Mouse (Mus musculus): ENCODE data around the gene Ccdc183. TPM values are rescaled to one million over a fixed set of nuclear protein-coding genes. Genes with fewer than 3 reads are reported as not detected.

The Ccdc183 gene
- polyA plus RNA-seq (2014; fragmentation: Illumina TruSeq; extraction: RNeasy Lipid Tissue Mini Kit (QIAGEN cat#74804); ENCODE audit: insufficient read depth, low read depth, low replicate concordance), result not detected

DNA sequence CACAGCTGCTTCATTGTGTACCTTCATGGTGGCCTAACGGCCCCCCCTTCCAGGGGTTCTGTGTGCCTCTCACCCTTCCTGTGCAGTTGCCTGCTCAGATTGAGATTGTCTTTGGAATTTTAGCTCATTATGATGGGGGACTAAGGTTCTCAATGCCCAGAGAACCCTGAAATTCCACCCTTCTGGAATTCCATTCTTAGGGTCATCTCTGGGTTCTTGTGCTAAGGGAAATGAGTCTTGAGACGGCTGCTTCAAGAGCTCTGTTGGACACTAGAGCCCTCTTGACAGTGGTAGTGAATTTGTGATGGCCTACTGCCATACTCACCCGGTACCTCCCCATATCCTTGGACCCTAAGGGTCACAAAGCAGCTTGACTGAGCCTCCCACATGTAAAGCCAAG lies at the start of gene Ccdc183:
TSS of gene Ccdc183 (minus strand) at position 101 of the 400 bp plus-strand sequence.

DNA sequence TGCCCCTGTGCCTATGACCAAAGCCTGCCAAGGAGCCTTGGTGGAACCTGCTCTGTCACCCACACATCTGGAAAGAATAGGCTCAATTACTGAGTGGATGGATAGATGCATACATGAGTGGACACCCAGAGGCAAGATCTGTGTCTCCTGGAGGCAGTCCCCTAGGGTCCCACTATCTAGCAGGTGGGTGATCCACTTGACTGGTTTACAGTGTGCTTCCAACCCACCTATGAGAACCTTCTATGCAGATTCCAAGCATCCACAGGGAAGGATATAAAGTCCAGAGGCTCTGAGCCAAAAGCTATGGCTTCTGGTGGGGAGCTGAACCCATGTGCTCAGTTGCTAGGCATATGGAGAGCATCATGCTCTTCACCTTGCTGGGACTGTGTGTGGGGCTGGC lies 40.2 kb upstream of the Ccdc183 start, which contains the start of gene Lcn5:
TSS of gene Lcn5 (plus strand) at position 301 of the 400 bp plus-strand sequence.

DNA sequence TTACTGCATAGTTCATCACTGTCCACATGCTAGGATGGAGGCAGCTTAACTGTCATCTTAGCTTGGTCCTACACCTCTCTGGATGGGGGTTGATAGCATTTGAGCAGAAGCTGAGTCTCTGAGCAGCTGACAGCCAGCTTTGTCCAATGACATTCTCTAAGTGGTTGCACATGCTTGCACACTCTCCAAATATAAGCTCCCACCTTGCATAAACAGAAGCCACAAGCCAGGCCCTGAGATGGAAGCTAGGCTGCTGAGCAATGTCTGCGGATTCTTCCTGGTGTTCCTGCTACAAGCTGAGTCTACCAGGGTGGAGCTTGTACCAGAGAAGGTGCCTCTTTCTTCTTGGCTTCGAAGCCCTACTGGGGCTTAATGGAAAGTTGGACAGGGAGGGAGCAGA lies 35.4 kb upstream of the Ccdc183 start, which contains the start of gene Lcn8:
TSS of gene Lcn8 (plus strand) at position 219 of the 400 bp plus-strand sequence.

DNA sequence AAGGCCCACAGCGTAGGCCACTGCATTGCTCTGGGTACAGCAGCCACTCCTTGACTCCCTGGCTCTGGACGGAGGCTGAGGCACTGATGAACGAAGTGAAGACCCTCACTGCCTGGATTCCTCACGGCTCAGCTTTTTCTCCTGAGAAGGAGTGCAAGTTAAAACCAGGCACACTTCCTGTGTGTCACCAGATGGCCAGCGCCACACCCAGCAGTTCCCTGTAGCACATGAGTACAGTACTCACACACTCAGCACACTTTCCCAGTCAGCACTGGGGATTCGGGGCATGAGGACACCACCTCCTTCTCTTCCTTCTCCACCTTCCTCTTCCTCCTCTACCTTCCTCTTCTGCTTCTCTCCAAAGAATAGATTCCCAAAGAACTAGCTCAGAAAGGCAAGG lies 10.3 kb upstream of the Ccdc183 start, which contains the start of gene Fcna:
TSS of gene Fcna (minus strand) at position 220 of the 400 bp plus-strand sequence.

DNA sequence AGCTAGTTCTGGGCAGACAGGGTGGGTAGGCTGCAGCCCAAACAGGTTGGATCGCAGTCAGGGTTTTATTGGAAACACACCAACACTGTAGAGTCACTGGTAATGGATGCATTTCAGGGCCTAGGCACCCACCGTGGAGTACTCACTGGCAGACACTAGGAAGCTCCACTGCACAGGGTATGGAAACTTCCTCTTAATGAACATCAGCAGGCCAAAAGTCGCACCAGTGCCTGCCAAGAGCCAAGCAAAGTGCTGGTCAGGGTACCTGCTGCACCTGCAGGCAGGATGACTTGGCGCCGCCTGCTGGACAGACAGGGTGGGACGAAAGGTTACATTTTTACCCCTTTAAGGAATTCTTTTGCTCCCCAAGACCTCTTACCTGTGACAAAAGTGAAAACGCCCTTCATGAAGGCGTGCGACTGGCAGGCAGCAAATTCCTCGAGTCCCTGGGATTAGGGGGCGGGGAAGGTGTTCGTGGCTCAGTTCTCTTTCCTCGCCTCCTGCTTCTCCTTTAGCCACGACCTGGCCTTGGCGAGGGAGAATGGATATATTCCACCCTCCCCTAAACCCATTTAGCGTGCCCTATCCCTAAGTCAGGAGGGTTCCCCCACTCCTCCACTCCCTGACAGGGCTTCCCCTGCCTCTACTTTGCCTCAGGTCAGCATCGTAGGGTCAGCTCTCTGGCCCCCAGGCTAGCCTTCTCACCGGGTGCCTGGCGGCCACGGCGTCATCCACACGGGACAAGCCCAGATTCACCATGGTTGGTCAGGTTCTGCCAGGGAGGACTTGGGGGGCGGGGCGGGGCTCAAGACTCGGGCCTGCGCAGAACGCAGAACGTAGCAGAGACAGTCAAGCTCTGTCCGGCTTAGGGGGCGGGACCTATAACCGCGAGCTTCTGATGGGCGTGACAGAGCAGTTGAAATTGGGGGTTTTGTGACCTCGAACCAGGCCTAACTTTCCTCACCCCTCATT lies 4.0 kb upstream of the Ccdc183 start, which contains the start of gene Tmem141:
TSS of gene Tmem141 (minus strand) at position 777 of the 972 bp plus-strand sequence.

DNA sequence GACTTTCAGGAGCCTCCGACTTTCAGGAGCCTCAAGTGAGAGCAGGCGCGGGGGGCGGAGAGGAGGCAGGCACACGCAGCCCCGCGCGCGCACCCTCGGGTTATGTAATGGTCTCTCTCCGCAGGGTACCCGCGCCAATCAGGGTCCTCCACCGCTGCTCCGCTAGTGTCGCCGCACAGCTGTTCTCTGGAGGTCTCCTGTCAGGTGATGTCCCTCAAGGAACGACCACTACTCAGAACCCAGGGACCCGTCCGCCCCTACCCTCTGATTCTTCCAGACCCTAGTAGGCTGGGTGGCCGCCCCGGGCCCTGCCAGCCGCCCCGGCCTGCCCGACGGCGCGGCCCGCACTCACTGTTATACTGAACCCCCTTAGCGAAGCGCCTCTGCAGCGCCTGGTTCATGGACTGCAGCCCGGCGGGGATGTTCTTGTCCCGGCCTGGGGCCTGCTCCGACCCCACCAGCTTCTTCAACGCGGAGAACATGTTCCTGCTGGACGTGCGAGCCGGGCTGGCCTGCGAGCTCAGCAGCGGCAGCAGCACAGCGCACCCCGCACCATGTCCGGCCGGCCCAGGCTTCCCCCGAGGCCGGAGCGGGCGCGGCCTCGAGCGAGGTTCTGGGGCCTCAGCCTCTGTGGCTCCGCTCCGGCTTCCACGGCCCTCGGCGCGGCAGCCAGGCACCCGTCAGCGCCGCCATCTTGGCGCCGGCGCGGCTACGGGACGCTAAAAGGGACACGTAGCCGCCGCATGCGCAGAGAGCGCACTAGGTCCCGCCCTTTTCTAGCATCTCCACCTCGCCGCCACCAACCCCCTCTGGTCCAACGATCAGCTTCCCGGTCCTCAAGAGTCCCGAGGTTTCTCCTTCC lies 9.5 kb downstream of the Ccdc183 start, which contains the start of gene Rabl6:
TSS of gene Rabl6 (minus strand) at position 761 of the 862 bp plus-strand sequence.

DNA sequence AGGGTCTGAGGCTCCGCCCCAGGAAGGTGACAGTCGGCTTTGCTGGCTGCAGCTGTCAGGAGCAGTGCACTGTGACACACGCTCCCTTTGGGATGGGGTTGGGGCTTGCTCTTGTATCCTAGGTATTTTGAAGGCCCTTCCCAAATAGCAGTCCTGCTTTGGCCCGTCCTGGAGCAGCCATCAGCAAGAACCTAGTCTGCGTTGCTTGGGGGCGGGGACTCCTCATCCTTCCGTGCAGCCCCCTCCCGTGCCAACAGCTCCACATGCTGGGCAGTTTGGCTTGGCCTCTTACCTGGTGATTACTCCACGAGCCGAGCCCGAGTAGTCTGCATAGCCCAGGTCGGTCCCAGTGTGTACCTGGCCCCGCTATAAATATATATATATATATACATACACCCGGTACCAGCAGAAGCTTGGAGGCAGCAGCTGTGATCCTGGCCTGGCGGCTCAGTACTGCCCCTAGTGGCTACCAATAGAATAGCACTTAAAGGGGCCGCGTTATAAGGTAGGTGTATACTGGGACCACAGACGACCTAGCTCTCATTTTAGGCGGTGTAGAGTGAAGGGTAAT lies 36.1 kb downstream of the Ccdc183 start, which contains the start of gene Ajm1:
TSS of gene Ajm1 (minus strand) at position 464 of the 571 bp plus-strand sequence.

DNA sequence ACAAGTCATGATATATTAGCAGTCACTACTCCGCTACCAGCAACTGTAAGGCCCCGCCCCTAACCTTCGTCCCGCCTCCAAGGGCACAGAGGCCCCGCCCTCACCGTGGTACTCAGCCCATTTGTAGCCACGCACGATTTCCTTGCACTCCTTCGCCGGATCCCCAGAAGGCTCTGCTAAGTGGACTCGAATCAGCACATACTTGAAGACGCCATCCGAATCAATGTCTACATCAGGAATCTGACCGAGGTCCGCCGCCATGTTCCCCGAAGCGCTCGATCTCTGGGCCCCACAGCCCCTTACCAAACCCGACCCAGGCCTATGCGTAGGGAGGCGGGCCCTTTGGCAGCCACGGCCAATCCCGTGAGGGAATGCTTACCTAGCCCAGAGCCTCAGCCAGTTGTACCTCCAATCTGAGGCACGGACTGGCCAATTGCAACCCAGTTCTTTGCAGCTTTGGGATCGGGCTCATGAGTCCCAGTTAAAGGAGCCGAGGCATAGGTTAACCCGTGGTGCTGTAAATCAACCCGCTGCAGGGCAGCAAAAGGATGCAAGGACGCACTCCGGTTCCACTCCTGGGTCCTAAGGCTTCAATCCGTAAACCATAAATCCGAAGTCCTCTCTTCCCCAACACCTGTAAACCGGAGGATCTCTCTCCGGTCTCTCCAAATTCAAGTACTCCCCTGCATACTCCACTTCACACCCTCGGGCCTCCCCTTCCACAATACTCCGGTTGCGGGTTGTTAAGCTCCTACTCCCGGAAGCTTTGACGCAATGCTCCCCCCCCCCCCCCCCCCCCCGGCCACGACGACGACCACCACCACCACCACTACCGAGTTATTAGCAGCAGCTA lies 42.7 kb downstream of the Ccdc183 start, which contains the start of the genes Mamdc4 and Phpt1:
TSS of gene Mamdc4 (minus strand) at position 267 of the 853 bp plus-strand sequence.
TSS of gene Phpt1 (minus strand) at position 646 of the 853 bp plus-strand sequence.

Other genes with a start within 250 kb of the Ccdc183 start
- 1.0 TPM for gene Sapcd2, start 245.4 kb downstream of the Ccdc183 start, polyA plus RNA-seq (2014; fragmentation: Illumina TruSeq; extraction: RNeasy Lipid Tissue Mini Kit (QIAGEN cat#74804); ENCODE audit: insufficient read depth, low read depth, low replicate concordance)
- 7.6 TPM for gene Entpd2, start 221.8 kb downstream of the Ccdc183 start, polyA plus RNA-seq (2014; fragmentation: Illumina TruSeq; extraction: RNeasy Lipid Tissue Mini Kit (QIAGEN cat#74804); ENCODE audit: insufficient read depth, low read depth, low replicate concordance)
- gene Npdc1, start 218.3 kb downstream of the Ccdc183 start, polyA plus RNA-seq (2014; fragmentation: Illumina TruSeq; extraction: RNeasy Lipid Tissue Mini Kit (QIAGEN cat#74804); ENCODE audit: insufficient read depth, low read depth, low replicate concordance), result 69.7 TPM
- 1.7 TPM for gene Fut7, start 194.4 kb downstream of the Ccdc183 start, polyA plus RNA-seq (2014; fragmentation: Illumina TruSeq; extraction: RNeasy Lipid Tissue Mini Kit (QIAGEN cat#74804); ENCODE audit: insufficient read depth, low read depth, low replicate concordance)
- 9.0 TPM for gene Abca2, start 189.0 kb downstream of the Ccdc183 start, polyA plus RNA-seq (2014; fragmentation: Illumina TruSeq; extraction: RNeasy Lipid Tissue Mini Kit (QIAGEN cat#74804); ENCODE audit: insufficient read depth, low read depth, low replicate concordance)
- 364 TPM for gene Clic3, start 160.8 kb downstream of the Ccdc183 start, polyA plus RNA-seq (2014; fragmentation: Illumina TruSeq; extraction: RNeasy Lipid Tissue Mini Kit (QIAGEN cat#74804); ENCODE audit: insufficient read depth, low read depth, low replicate concordance)
- gene Paxx, start 156.6 kb downstream of the Ccdc183 start, polyA plus RNA-seq (2014; fragmentation: Illumina TruSeq; extraction: RNeasy Lipid Tissue Mini Kit (QIAGEN cat#74804); ENCODE audit: insufficient read depth, low read depth, low replicate concordance), result 44.5 TPM
- gene Ptgds, start 147.6 kb downstream of the Ccdc183 start, polyA plus RNA-seq (2014; fragmentation: Illumina TruSeq; extraction: RNeasy Lipid Tissue Mini Kit (QIAGEN cat#74804); ENCODE audit: insufficient read depth, low read depth, low replicate concordance), result 1.6 TPM
- not detected for gene Lcn12, start 123.8 kb downstream of the Ccdc183 start, polyA plus RNA-seq (2014; fragmentation: Illumina TruSeq; extraction: RNeasy Lipid Tissue Mini Kit (QIAGEN cat#74804); ENCODE audit: insufficient read depth, low read depth, low replicate concordance)
- gene Fbxw5, start 116.9 kb downstream of the Ccdc183 start, polyA plus RNA-seq (2014; fragmentation: Illumina TruSeq; extraction: RNeasy Lipid Tissue Mini Kit (QIAGEN cat#74804); ENCODE audit: insufficient read depth, low read depth, low replicate concordance), result 27.0 TPM
- gene C8g, start 116.0 kb downstream of the Ccdc183 start, polyA plus RNA-seq (2014; fragmentation: Illumina TruSeq; extraction: RNeasy Lipid Tissue Mini Kit (QIAGEN cat#74804); ENCODE audit: insufficient read depth, low read depth, low replicate concordance), result 0.92 TPM
- 19.5 TPM for gene Traf2, start 70.7 kb downstream of the Ccdc183 start, polyA plus RNA-seq (2014; fragmentation: Illumina TruSeq; extraction: RNeasy Lipid Tissue Mini Kit (QIAGEN cat#74804); ENCODE audit: insufficient read depth, low read depth, low replicate concordance)
- 272 TPM for gene Edf1, start 59.8 kb downstream of the Ccdc183 start, polyA plus RNA-seq (2014; fragmentation: Illumina TruSeq; extraction: RNeasy Lipid Tissue Mini Kit (QIAGEN cat#74804); ENCODE audit: insufficient read depth, low read depth, low replicate concordance)
- gene Mamdc4, start 42.8 kb downstream of the Ccdc183 start, polyA plus RNA-seq (2014; fragmentation: Illumina TruSeq; extraction: RNeasy Lipid Tissue Mini Kit (QIAGEN cat#74804); ENCODE audit: insufficient read depth, low read depth, low replicate concordance), result 0.44 TPM
- 64.0 TPM for gene Phpt1, start 42.5 kb downstream of the Ccdc183 start, polyA plus RNA-seq (2014; fragmentation: Illumina TruSeq; extraction: RNeasy Lipid Tissue Mini Kit (QIAGEN cat#74804); ENCODE audit: insufficient read depth, low read depth, low replicate concordance)
- not detected for gene Ajm1, start 35.9 kb downstream of the Ccdc183 start, polyA plus RNA-seq (2014; fragmentation: Illumina TruSeq; extraction: RNeasy Lipid Tissue Mini Kit (QIAGEN cat#74804); ENCODE audit: insufficient read depth, low read depth, low replicate concordance)
- 25.9 TPM for gene Rabl6, start 9.2 kb downstream of the Ccdc183 start, polyA plus RNA-seq (2014; fragmentation: Illumina TruSeq; extraction: RNeasy Lipid Tissue Mini Kit (QIAGEN cat#74804); ENCODE audit: insufficient read depth, low read depth, low replicate concordance)
- 21.1 TPM for gene Tmem141, start 4.3 kb upstream of the Ccdc183 start, polyA plus RNA-seq (2014; fragmentation: Illumina TruSeq; extraction: RNeasy Lipid Tissue Mini Kit (QIAGEN cat#74804); ENCODE audit: insufficient read depth, low read depth, low replicate concordance)
- 23.9 TPM for gene Fcna, start 10.4 kb upstream of the Ccdc183 start, polyA plus RNA-seq (2014; fragmentation: Illumina TruSeq; extraction: RNeasy Lipid Tissue Mini Kit (QIAGEN cat#74804); ENCODE audit: insufficient read depth, low read depth, low replicate concordance)
- gene Lcn8, start 35.4 kb upstream of the Ccdc183 start, polyA plus RNA-seq (2014; fragmentation: Illumina TruSeq; extraction: RNeasy Lipid Tissue Mini Kit (QIAGEN cat#74804); ENCODE audit: insufficient read depth, low read depth, low replicate concordance), result not detected
- gene Lcn5, start 40.3 kb upstream of the Ccdc183 start, polyA plus RNA-seq (2014; fragmentation: Illumina TruSeq; extraction: RNeasy Lipid Tissue Mini Kit (QIAGEN cat#74804); ENCODE audit: insufficient read depth, low read depth, low replicate concordance), result not detected
- not detected for gene Lcn6, start 59.1 kb upstream of the Ccdc183 start, polyA plus RNA-seq (2014; fragmentation: Illumina TruSeq; extraction: RNeasy Lipid Tissue Mini Kit (QIAGEN cat#74804); ENCODE audit: insufficient read depth, low read depth, low replicate concordance)
- not detected for gene Lcn10, start 65.0 kb upstream of the Ccdc183 start, polyA plus RNA-seq (2014; fragmentation: Illumina TruSeq; extraction: RNeasy Lipid Tissue Mini Kit (QIAGEN cat#74804); ENCODE audit: insufficient read depth, low read depth, low replicate concordance)
- gene Obp2a, start 82.4 kb upstream of the Ccdc183 start, polyA plus RNA-seq (2014; fragmentation: Illumina TruSeq; extraction: RNeasy Lipid Tissue Mini Kit (QIAGEN cat#74804); ENCODE audit: insufficient read depth, low read depth, low replicate concordance), result not detected
- 21.5 TPM for gene Bmyc, start 89.1 kb upstream of the Ccdc183 start, polyA plus RNA-seq (2014; fragmentation: Illumina TruSeq; extraction: RNeasy Lipid Tissue Mini Kit (QIAGEN cat#74804); ENCODE audit: insufficient read depth, low read depth, low replicate concordance)
- gene Obp2b, start 119.3 kb upstream of the Ccdc183 start, polyA plus RNA-seq (2014; fragmentation: Illumina TruSeq; extraction: RNeasy Lipid Tissue Mini Kit (QIAGEN cat#74804); ENCODE audit: insufficient read depth, low read depth, low replicate concordance), result not detected
- gene Lcn3, start 147.9 kb upstream of the Ccdc183 start, polyA plus RNA-seq (2014; fragmentation: Illumina TruSeq; extraction: RNeasy Lipid Tissue Mini Kit (QIAGEN cat#74804); ENCODE audit: insufficient read depth, low read depth, low replicate concordance), result not detected
- not detected for gene Lcn11, start 159.3 kb upstream of the Ccdc183 start, polyA plus RNA-seq (2014; fragmentation: Illumina TruSeq; extraction: RNeasy Lipid Tissue Mini Kit (QIAGEN cat#74804); ENCODE audit: insufficient read depth, low read depth, low replicate concordance)
- not detected for gene Gm13539, start 164.6 kb upstream of the Ccdc183 start, polyA plus RNA-seq (2014; fragmentation: Illumina TruSeq; extraction: RNeasy Lipid Tissue Mini Kit (QIAGEN cat#74804); ENCODE audit: insufficient read depth, low read depth, low replicate concordance)
- not detected for gene Glt6d1, start 198.2 kb upstream of the Ccdc183 start, polyA plus RNA-seq (2014; fragmentation: Illumina TruSeq; extraction: RNeasy Lipid Tissue Mini Kit (QIAGEN cat#74804); ENCODE audit: insufficient read depth, low read depth, low replicate concordance)
- not detected for gene Lcn9, start 205.5 kb upstream of the Ccdc183 start, polyA plus RNA-seq (2014; fragmentation: Illumina TruSeq; extraction: RNeasy Lipid Tissue Mini Kit (QIAGEN cat#74804); ENCODE audit: insufficient read depth, low read depth, low replicate concordance)
- not detected for gene Sohlh1, start 229.6 kb upstream of the Ccdc183 start, polyA plus RNA-seq (2014; fragmentation: Illumina TruSeq; extraction: RNeasy Lipid Tissue Mini Kit (QIAGEN cat#74804); ENCODE audit: insufficient read depth, low read depth, low replicate concordance)
- gene Kcnt1, start 246.1 kb upstream of the Ccdc183 start, polyA plus RNA-seq (2014; fragmentation: Illumina TruSeq; extraction: RNeasy Lipid Tissue Mini Kit (QIAGEN cat#74804); ENCODE audit: insufficient read depth, low read depth, low replicate concordance), result not detected

Measured in lung, adult 10 weeks (tissue).